Mouse (Mus musculus): ENCODE data around the gene Wars2. TPM values are rescaled to one million over a fixed set of nuclear protein-coding genes. Genes with fewer than 3 reads are reported as not detected.

The Wars2 gene
- polyA plus RNA-seq, 1 experiment from 2014 or later, result 7.9 TPM

DNA sequence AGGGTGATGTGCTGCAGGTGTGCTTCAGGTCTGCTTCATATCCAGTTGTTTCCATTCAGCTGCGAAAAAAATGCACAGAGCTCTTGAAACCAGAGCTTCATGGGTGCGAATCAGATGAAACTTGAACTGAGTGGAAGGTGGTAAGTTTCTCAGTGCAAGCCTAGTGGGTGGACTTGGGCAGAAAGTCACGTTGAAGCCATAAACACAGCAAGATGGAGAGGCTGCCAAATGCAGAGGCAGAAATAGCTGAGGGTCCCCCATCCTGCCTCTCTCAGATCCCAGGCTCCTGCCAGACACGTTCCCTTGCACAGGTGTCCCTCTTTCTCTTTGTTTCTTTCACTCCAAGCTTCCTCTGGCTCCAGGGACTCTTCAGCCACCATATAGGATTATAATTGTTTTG lies 140.6 kb downstream of the Wars2 start:
- H3K36me3 ChIP-seq (ENCODE audit: control insufficient read depth, insufficient read depth, low read length), result no peaks in the 10 kb centered on the region
- no peak overlapping the region for H3K4me2 ChIP-seq (ENCODE audit: low read depth, low read length)
- H3K9me3 ChIP-seq (ENCODE audit: control insufficient read depth, low read length), result no peaks in the 10 kb centered on the region
- H3K27me3 ChIP-seq (replicated peaks; ENCODE audit: control insufficient read depth, insufficient read depth, low read length), result no peaks in the 10 kb centered on the region
- ATAC-seq, result no peak
- H3K4me1 ChIP-seq (ENCODE audit: control insufficient read depth, insufficient read depth, low read length), result no peaks in the 10 kb centered on the region
- H3K4me3 ChIP-seq (ENCODE audit: low read length), result no peak overlapping the region
- no peak overlapping the region for H3K9ac ChIP-seq (ENCODE audit: low read depth, low read length)
- 54% methylated on average over 4 of the region's 4 CpGs for WGBS
- H3K27ac ChIP-seq (ENCODE audit: low read length), result no peak overlapping the region

DNA sequence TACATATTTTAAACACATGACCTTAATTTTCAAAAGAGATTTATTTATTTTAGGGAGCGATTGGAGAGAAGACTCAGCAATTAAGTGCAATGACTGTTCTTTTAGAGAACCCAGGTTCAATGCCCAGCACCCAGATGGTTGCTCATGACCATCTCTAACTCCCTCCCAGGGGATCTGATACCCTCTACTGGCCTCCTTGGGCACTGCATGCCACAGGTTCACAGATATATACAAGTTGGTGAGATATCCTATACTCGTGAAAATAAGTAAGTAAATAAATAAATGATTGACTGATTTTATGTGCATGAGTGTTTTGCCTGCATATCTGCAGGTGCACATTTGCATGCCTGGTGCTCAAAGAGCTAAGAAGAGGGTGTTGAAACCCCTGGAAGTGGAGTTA lies 147.4 kb downstream of the Wars2 start:
- no peak overlapping the region for H3K9ac ChIP-seq (ENCODE audit: low read depth, low read length)
- no peak overlapping the region for H3K4me2 ChIP-seq (ENCODE audit: low read depth, low read length)
- no peaks in the 10 kb centered on the region for H3K27me3 ChIP-seq (replicated peaks; ENCODE audit: control insufficient read depth, insufficient read depth, low read length)
- no peaks in the 10 kb centered on the region for H3K4me1 ChIP-seq (ENCODE audit: control insufficient read depth, insufficient read depth, low read length)
- 45% methylated on average over 2 of the region's 2 CpGs for WGBS
- no peak for ATAC-seq
- no peaks in the 10 kb centered on the region for H3K9me3 ChIP-seq (ENCODE audit: control insufficient read depth, low read length)
- H3K36me3 ChIP-seq (ENCODE audit: control insufficient read depth, insufficient read depth, low read length), result no peaks in the 10 kb centered on the region
- H3K4me3 ChIP-seq (ENCODE audit: low read length), result no peak overlapping the region
- no peak overlapping the region for H3K27ac ChIP-seq (ENCODE audit: low read length)

Small RNA genes within 50 kb of the gene (microRNA-seq; reads per million reads assigned to microRNA genes)
- not detected for gene Mir6481

Other genes with a start within 250 kb of the Wars2 start
- gene Hao2, start 247.8 kb upstream of the Wars2 start, polyA plus RNA-seq (2015; fragmentation: Nextera tagmentation; extraction: Ambion mirVana), result 64.9 and 77.4 TPM in 2 replicates
- 0.10 and 0.13 TPM in 2 replicates for gene Tbx15, start 99.3 kb downstream of the Wars2 start, polyA plus RNA-seq (2015; fragmentation: Nextera tagmentation; extraction: Ambion mirVana)

All from intestine, embryonic 16.5 days (tissue).